Mouse (Mus musculus) MEL (cell line): ENCODE measurements around the gene Ctsa. TPM values are rescaled to one million over a fixed set of nuclear protein-coding genes. Genes with fewer than 3 reads are reported as not detected.

Source experiments
- DNase-seq: peaks from one replicate; pipeline ENCODE4 v3.0.0; 2011; ENCODE audit warnings: low read depth, low spot score
- H3K27ac ChIP-seq: 2 replicates; pipeline ENCODE4 v1.5.1; 2012; ENCODE audit warnings: low read depth, mild to moderate bottlenecking, control low read depth, low read length, moderate library complexity; ENCODE audit not compliant: control insufficient read depth
- H3K27me3 ChIP-seq, 2 experiments: fragments of 150-350 bp in 1 of 2; sonication (generic) in 1 of 2; 2 replicates each; pipeline ENCODE4 v1.6.1; 2012; ENCODE audit warnings: low read length in 2 of 2, mild to moderate bottlenecking in 2 of 2, improper control_type of control experiment in 1 of 2, moderate library complexity in 1 of 2; ENCODE audit not compliant: insufficient read depth in 2 of 2, control insufficient read depth in 1 of 2
- H3K36me3 ChIP-seq, 2 experiments: 2 replicates each; pipeline ENCODE4 v1.6.1; 2012 to 2014; ENCODE audit warnings: low read length in 2 of 2, improper control_type of control experiment in 1 of 2, inconsistent platforms in 1 of 2, mild to moderate bottlenecking in 1 of 2; ENCODE audit not compliant: insufficient read depth in 2 of 2, control insufficient read depth in 1 of 2
- H3K4me1 ChIP-seq, 2 experiments: fragments of 150-350 bp in 1 of 2; sonication (generic) in 1 of 2; 2 replicates each; pipeline ENCODE4 v1.6.1; 2012; ENCODE audit warnings: low read length in 2 of 2, improper control_type of control experiment in 1 of 2, mild to moderate bottlenecking in 1 of 2; ENCODE audit not compliant: insufficient read depth in 2 of 2, control insufficient read depth in 1 of 2
- H3K4me3 ChIP-seq, 2 experiments: fragments of 150-350 bp in 1 of 2; sonication (generic) in 1 of 2; 2 replicates each; pipeline ENCODE4 v1.5.1; 2012; ENCODE audit warnings: low read depth in 2 of 2, low read length in 2 of 2, mild to moderate bottlenecking in 2 of 2, moderate library complexity in 2 of 2, control low read depth in 1 of 2, improper control_type of control experiment in 1 of 2; ENCODE audit not compliant: control insufficient read depth in 1 of 2, insufficient read depth in 1 of 2
- H3K79me2 ChIP-seq: 2 replicates; pipeline ENCODE4 v1.6.1; 2012; ENCODE audit warnings: mild to moderate bottlenecking, low read length, moderate library complexity; ENCODE audit not compliant: control insufficient read depth, poor library complexity, insufficient read depth
- H3K9ac ChIP-seq: 2 replicates; pipeline ENCODE4 v1.6.1; 2012; ENCODE audit warnings: low read depth, mild to moderate bottlenecking, control low read depth, low read length, moderate library complexity; ENCODE audit not compliant: control insufficient read depth, poor library complexity, severe bottlenecking
- H3K9me3 ChIP-seq: fragments of 150-350 bp; sonication (generic); replicated peaks from 2 replicates; pipeline ENCODE4 v1.6.1; 2012; ENCODE audit warnings: mild to moderate bottlenecking, low read length, improper control_type of control experiment, moderate library complexity; ENCODE audit not compliant: insufficient read depth
- CHD1 ChIP-seq: IDR thresholded peaks from 2 replicates; pipeline ENCODE4 v1.6.1; 2012; ENCODE audit warnings: low read depth, mild to moderate bottlenecking, inconsistent platforms, low read length, improper control_type of control experiment
- CHD2 ChIP-seq: IDR thresholded peaks from 2 replicates; pipeline ENCODE4 v1.6.1; 2011; ENCODE audit warnings: low read length, improper control_type of control experiment
- CTCF ChIP-seq, 3 experiments: IDR thresholded peaks in 2 of 3; conservative IDR thresholded peaks in 1 of 3; 2 replicates each; pipeline ENCODE4 v1.5.1; 2011 to 2012; ENCODE audit warnings: low read length in 3 of 3, low read depth in 2 of 3, mild to moderate bottlenecking in 2 of 3, improper control_type of control experiment in 1 of 3, inconsistent platforms in 1 of 3, mixed read lengths in 1 of 3, moderate library complexity in 1 of 3; ENCODE audit not compliant: control insufficient read depth in 1 of 3, insufficient read depth in 1 of 3, poor library complexity in 1 of 3, severe bottlenecking in 1 of 3
- ELF1 ChIP-seq: IDR thresholded peaks from 2 replicates; pipeline ENCODE4 v1.6.1; 2014; ENCODE audit warnings: low read depth, mild to moderate bottlenecking, inconsistent platforms, low read length, improper control_type of control experiment, moderate library complexity
- EP300 ChIP-seq, 2 experiments: IDR thresholded peaks; 2 replicates each; pipeline ENCODE4 v1.6.1; 2011; ENCODE audit warnings: improper control_type of control experiment in 2 of 2, low read length in 2 of 2, low read depth in 1 of 2, mild to moderate bottlenecking in 1 of 2
- ETS1 ChIP-seq: IDR thresholded peaks from 2 replicates; pipeline ENCODE4 v1.6.1; 2012; ENCODE audit warnings: low read depth, mild to moderate bottlenecking, inconsistent platforms, low read length, improper control_type of control experiment, moderate library complexity
- HCFC1 ChIP-seq: IDR thresholded peaks from 2 replicates; pipeline ENCODE4 v1.6.1; 2012; ENCODE audit warnings: low read depth, mild to moderate bottlenecking, inconsistent platforms, low read length, improper control_type of control experiment, moderate library complexity
- JUND ChIP-seq: IDR thresholded peaks from 2 replicates; pipeline ENCODE4 v1.6.1; 2011; ENCODE audit warnings: low read depth, mild to moderate bottlenecking, improper control_type of control experiment, low read length
- MAX ChIP-seq: IDR thresholded peaks from 2 replicates; pipeline ENCODE4 v1.6.1; 2011; ENCODE audit warnings: low read length, improper control_type of control experiment
- MAZ ChIP-seq: IDR thresholded peaks from 2 replicates; pipeline ENCODE4 v1.6.1; 2012; ENCODE audit warnings: low read depth, mild to moderate bottlenecking, inconsistent platforms, low read length, improper control_type of control experiment
- MEF2A ChIP-seq: IDR thresholded peaks from 2 replicates; pipeline ENCODE4 v1.6.1; 2014; ENCODE audit warnings: low read depth, mild to moderate bottlenecking, inconsistent platforms, low read length, improper control_type of control experiment; ENCODE audit not compliant: poor library complexity, insufficient replicate concordance, severe bottlenecking; ENCODE audit errors: extremely low read depth
- MXI1 ChIP-seq: IDR thresholded peaks from 2 replicates; pipeline ENCODE4 v1.6.1; 2011; ENCODE audit warnings: mild to moderate bottlenecking, low read depth, low read length, improper control_type of control experiment
- MYC ChIP-seq: IDR thresholded peaks from 2 replicates; pipeline ENCODE4 v1.6.1; 2011; ENCODE audit warnings: low read depth, mild to moderate bottlenecking, low read length, improper control_type of control experiment, moderate library complexity
- NELFE ChIP-seq: IDR thresholded peaks from 2 replicates; pipeline ENCODE4 v1.6.1; 2011; ENCODE audit warnings: low read depth, low read length, improper control_type of control experiment
- NRF1 ChIP-seq: IDR thresholded peaks from 2 replicates; pipeline ENCODE4 v1.6.1; 2014; ENCODE audit warnings: low read depth, mild to moderate bottlenecking, inconsistent platforms, low read length, improper control_type of control experiment, moderate library complexity; ENCODE audit not compliant: poor library complexity, insufficient read depth, severe bottlenecking
- POLR2A ChIP-seq, 2 experiments: IDR thresholded peaks; 2 replicates each; pipeline ENCODE4 v1.6.1; 2011 to 2012; ENCODE audit warnings: low read length in 2 of 2, mild to moderate bottlenecking in 2 of 2, control low read depth in 1 of 2, improper control_type of control experiment in 1 of 2, low read depth in 1 of 2, moderate library complexity in 1 of 2; ENCODE audit not compliant: control insufficient read depth in 1 of 2, insufficient read depth in 1 of 2, poor library complexity in 1 of 2
- POLR2AphosphoS2 ChIP-seq: IDR thresholded peaks from 2 replicates; pipeline ENCODE4 v1.6.1; 2011; ENCODE audit warnings: low read length, improper control_type of control experiment
- RAD21 ChIP-seq: IDR thresholded peaks from 2 replicates; pipeline ENCODE4 v1.6.1; 2011; ENCODE audit warnings: mild to moderate bottlenecking, low read depth, low read length, improper control_type of control experiment
- SIN3A ChIP-seq: IDR thresholded peaks from 2 replicates; pipeline ENCODE4 v1.6.1; 2012; ENCODE audit warnings: low read length, improper control_type of control experiment, inconsistent platforms
- TBP ChIP-seq: IDR thresholded peaks from 2 replicates; pipeline ENCODE4 v1.8.0; 2011; ENCODE audit warnings: low read depth, low read length, improper control_type of control experiment
- UBTF ChIP-seq: IDR thresholded peaks from 2 replicates; pipeline ENCODE4 v1.6.1; 2012; ENCODE audit warnings: low read depth, mild to moderate bottlenecking, inconsistent platforms, low read length, improper control_type of control experiment, moderate library complexity, borderline replicate concordance; ENCODE audit not compliant: insufficient read depth
- ZKSCAN1 ChIP-seq: IDR thresholded peaks from 2 replicates; pipeline ENCODE4 v1.6.1; 2012; ENCODE audit warnings: low read depth, mild to moderate bottlenecking, inconsistent platforms, low read length, improper control_type of control experiment, moderate library complexity
- ZMIZ1 ChIP-seq: IDR thresholded peaks from 2 replicates; pipeline ENCODE4 v1.6.1; 2012; ENCODE audit warnings: low read depth, mild to moderate bottlenecking, inconsistent platforms, low read length, improper control_type of control experiment, moderate library complexity
- polyA plus RNA-seq, 2 experiments: library from polyadenylated mRNA; stranded (reverse) in 1 of 2; unstranded in 1 of 2; fragments of >175 nt in 1 of 2; fragments of >200 nt in 1 of 2; gene quantifications; 2 replicates each; pipeline versions ENCODE4 v1.2.1 to v1.2.4; 2012; ENCODE audit warnings: low replicate concordance in 2 of 2, low read depth in 1 of 2; ENCODE audit not compliant: insufficient read length in 2 of 2, insufficient read depth in 1 of 2, missing spikeins in 1 of 2
- total RNA-seq: library from RNA; depleted of rRNA; stranded (reverse); fragments of 300-350 nt; gene quantifications from 2 replicates; pipeline ENCODE4 v1.2.3, GENCODE M21; 2012

Gene Ctsa
- total and polyA plus RNA-seq, 3 experiments = 50.5 to 87.7 TPM; not detected in 1

DNA sequence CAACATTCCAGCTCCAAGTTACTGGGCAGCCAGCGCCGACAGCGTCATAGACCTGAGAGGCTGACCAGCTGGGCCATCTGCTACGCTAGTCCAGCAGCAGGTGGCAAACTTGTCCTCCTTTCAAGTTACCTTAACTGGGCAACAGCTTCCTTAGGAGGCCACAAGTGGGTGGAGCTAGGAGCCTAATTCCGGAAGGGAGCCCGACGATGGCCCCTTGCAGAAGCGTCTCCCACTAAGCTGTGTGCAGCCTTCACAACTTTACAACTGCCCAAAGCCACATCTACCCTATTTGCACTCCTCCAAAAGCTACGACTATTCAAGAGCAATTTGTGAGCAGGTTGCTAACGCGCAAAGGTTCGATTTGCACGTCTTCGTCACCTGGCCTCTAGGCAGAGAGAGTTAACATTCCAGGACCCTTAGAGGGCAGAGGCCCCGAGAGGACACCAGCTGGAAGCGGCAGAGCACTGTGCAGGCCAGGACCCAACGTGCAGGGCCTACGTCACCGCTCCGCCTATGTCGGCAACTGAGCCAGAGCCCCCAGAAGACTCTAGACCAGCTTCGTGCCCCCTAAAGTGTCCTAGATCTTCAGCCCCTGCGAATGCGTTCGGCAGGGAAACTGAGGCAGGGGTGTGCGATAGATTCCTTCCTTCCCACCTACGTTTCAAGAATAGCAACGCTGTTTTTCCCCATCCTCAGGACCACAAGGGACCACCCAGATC lies 46.0 kb downstream of the Ctsa start:
- Histone ChIP-seq H3K9me3 (no peaks in the 10 kb centered on the region), H3K79me2 (peaks cover 25% of the 10 kb centered on the region), H3K27ac (peak overlapping the region; percentile 75), H3K4me3 (peak overlapping the region; percentile 75 to 77), H3K36me3 (peaks cover 0 to 18% of the 10 kb centered on the region in 2 experiments; a peak in 2 of 4 replicates), H3K27me3 (no peaks in the 10 kb centered on the region), H3K9ac (peak overlapping the region; percentile 99), H3K4me1 (peaks cover 7 to 30% of the 10 kb centered on the region in 2 experiments)
- TF ChIP-seq MEF2A (no peak), POLR2A (IDR thresholded peaks at IDR 0.05; ENCODE audit: control insufficient read depth in 1 of 2, insufficient read depth in 1 of 2, low read depth in 1 of 2, low read length in 2 of 2, poor library complexity in 1 of 2) (peak in 1 of 2 experiments; percentile 78; a peak in 3 of 4 replicates), ZKSCAN1 (no peak), ELF1 (peak; percentile 85), TBP (peak; percentile 77), NRF1 (0 out of 2 replicates have a peak, but pooled peaks have one; percentile 29), ZMIZ1 (peak; percentile 53; the same call in 1 of the 2 replicates), NELFE (peak; percentile 66), MYC (0 out of 2 replicates have a peak, but pooled peaks have one; percentile 14), CHD1 (no peak), CHD2 (no peak), UBTF (no peak), MAX (no peak; the same call in 1 of the 2 replicates), MAZ (peak; percentile 57), CTCF (IDR thresholded peaks at IDR 0.05 in 2 of 3, conservative IDR thresholded peaks at IDR 0.05 in 1 of 3; ENCODE audit: control insufficient read depth in 1 of 3, insufficient read depth in 1 of 3, low read depth in 2 of 3, low read length in 3 of 3, poor library complexity in 1 of 3, severe bottlenecking in 1 of 3) (peak in 1 of 3 experiments; percentile 21; a peak in 2 of 6 replicates), JUND (no peak), MXI1 (peak; percentile 59), POLR2AphosphoS2 (peak; percentile 94), RAD21 (no peak; the same call in none of the 2 replicates), HCFC1 (peak; percentile 79), ETS1 (no peak), EP300 (IDR thresholded peaks at IDR 0.05; ENCODE audit: low read depth in 1 of 2, low read length in 2 of 2) (no peak), SIN3A (peak; percentile 76)
- peak; percentile 91 for DNase-seq
